Mouse (Mus musculus) CH12.LX (cell line): ENCODE data around the gene Phf21a. TPM values are rescaled to one million over a fixed set of nuclear protein-coding genes. Genes with fewer than 3 reads are reported as not detected.
A peak's percentile ranks its signal among the peaks of the same experiment; 100 is the strongest.

Source experiments
- DNase-seq: peaks from one replicate; pipeline ENCODE4 v3.0.0-alpha.2; 2013; ENCODE audit errors: extremely low read depth
- H3K27ac ChIP-seq: 2 replicates; pipeline ENCODE4 v1.5.1; 2012; ENCODE audit warnings: low read depth, mild to moderate bottlenecking, control low read depth, moderate library complexity; ENCODE audit not compliant: insufficient read depth
- H3K27me3 ChIP-seq: replicated peaks from 2 replicates; pipeline ENCODE3; 2012; ENCODE audit warnings: inconsistent platforms
- H3K36me3 ChIP-seq, 2 experiments: replicated peaks in 1 of 2; 2 replicates each; pipeline versions ENCODE3 to v1.6.1; 2012; ENCODE audit warnings: inconsistent platforms in 1 of 2, low read length in 1 of 2, mild to moderate bottlenecking in 1 of 2, mixed read lengths in 1 of 2, moderate library complexity in 1 of 2; ENCODE audit not compliant: control insufficient read depth in 1 of 2, insufficient read depth in 1 of 2
- H3K4me1 ChIP-seq, 2 experiments: 2 replicates each; pipeline ENCODE4 v1.6.1; 2012; ENCODE audit warnings: inconsistent platforms in 1 of 2, moderate library complexity in 1 of 2; ENCODE audit not compliant: insufficient read depth in 2 of 2, control insufficient read depth in 1 of 2
- H3K4me2 ChIP-seq: 2 replicates; pipeline ENCODE4 v1.6.1; 2012; ENCODE audit warnings: low read depth, mild to moderate bottlenecking, control low read depth; ENCODE audit not compliant: poor library complexity, insufficient read depth, severe bottlenecking
- H3K4me3 ChIP-seq, 3 experiments: fragments of 150-350 bp in 1 of 3; sonication (generic) in 1 of 3; replicated peaks in 1 of 3; 2 replicates each; pipeline versions ENCODE3 to v1.5.1; 2011 to 2012; ENCODE audit warnings: low read depth in 2 of 3, low read length in 2 of 3, mild to moderate bottlenecking in 2 of 3, moderate library complexity in 2 of 3, control low read depth in 1 of 3, improper control_type of control experiment in 1 of 3, inconsistent platforms in 1 of 3, mixed read lengths in 1 of 3; ENCODE audit not compliant: poor library complexity in 1 of 3
- H3K79me2 ChIP-seq: replicated peaks from 2 replicates; pipeline ENCODE4 v1.6.1; 2012; ENCODE audit warnings: mild to moderate bottlenecking, moderate library complexity; ENCODE audit not compliant: control insufficient read depth, poor library complexity, insufficient read depth, severe bottlenecking; ENCODE audit errors: extremely low read depth
- H3K9ac ChIP-seq: 2 replicates; pipeline ENCODE4 v1.6.1; 2012; ENCODE audit warnings: low read depth, mild to moderate bottlenecking, control low read depth, moderate library complexity; ENCODE audit not compliant: insufficient read depth
- H3K9me3 ChIP-seq: replicated peaks from 2 replicates; pipeline ENCODE3; 2012; ENCODE audit warnings: low read length, inconsistent platforms, mixed read lengths
- CHD2 ChIP-seq: IDR thresholded peaks from 2 replicates; pipeline ENCODE4 v1.6.1; 2011; ENCODE audit warnings: low read length, improper control_type of control experiment
- CTCF ChIP-seq, 2 experiments: IDR thresholded peaks in 1 of 2; conservative IDR thresholded peaks in 1 of 2; 2 replicates each; pipeline ENCODE4 v1.5.1; 2011 to 2012; ENCODE audit warnings: low read depth in 2 of 2, low read length in 2 of 2, improper control_type of control experiment in 1 of 2, inconsistent platforms in 1 of 2, mild to moderate bottlenecking in 1 of 2, moderate library complexity in 1 of 2
- E2F4 ChIP-seq: IDR thresholded peaks from 2 replicates; pipeline ENCODE4 v1.6.1; 2011; ENCODE audit warnings: low read depth, low read length, improper control_type of control experiment; ENCODE audit not compliant: insufficient replicate concordance
- ELF1 ChIP-seq: IDR thresholded peaks from 2 replicates; pipeline ENCODE4 v1.6.1; 2014; ENCODE audit warnings: low read depth, mild to moderate bottlenecking, inconsistent platforms, low read length, improper control_type of control experiment
- EP300 ChIP-seq: IDR thresholded peaks from 2 replicates; pipeline ENCODE4 v1.6.1; 2011; ENCODE audit warnings: low read length, improper control_type of control experiment
- ETS1 ChIP-seq: conservative IDR thresholded peaks from 2 replicates; pipeline ENCODE4 v1.6.1; 2012; ENCODE audit warnings: low read depth, mild to moderate bottlenecking, inconsistent platforms, low read length, improper control_type of control experiment, moderate library complexity
- GABPA ChIP-seq: IDR thresholded peaks from 2 replicates; pipeline ENCODE4 v1.6.1; 2012; ENCODE audit warnings: low read depth, low read length, improper control_type of control experiment, inconsistent platforms; ENCODE audit not compliant: insufficient replicate concordance
- KAT2A ChIP-seq: IDR thresholded peaks from 2 replicates; pipeline ENCODE4 v1.6.1; 2012; ENCODE audit warnings: low read length, improper control_type of control experiment, inconsistent platforms; ENCODE audit not compliant: insufficient replicate concordance
- MAFK ChIP-seq: IDR thresholded peaks from 2 replicates; pipeline ENCODE4 v1.6.1; 2011; ENCODE audit warnings: low read length, improper control_type of control experiment; ENCODE audit not compliant: insufficient replicate concordance
- MAZ ChIP-seq: IDR thresholded peaks from 2 replicates; pipeline ENCODE4 v1.6.1; 2012; ENCODE audit warnings: low read depth, mild to moderate bottlenecking, inconsistent platforms, low read length, improper control_type of control experiment, moderate library complexity
- MEF2A ChIP-seq: IDR thresholded peaks from 2 replicates; pipeline ENCODE4 v1.6.1; 2014; ENCODE audit warnings: low read depth, mild to moderate bottlenecking, inconsistent platforms, low read length, improper control_type of control experiment, borderline replicate concordance
- MXI1 ChIP-seq: IDR thresholded peaks from 2 replicates; pipeline ENCODE4 v1.6.1; 2011; ENCODE audit warnings: mild to moderate bottlenecking, low read depth, low read length, improper control_type of control experiment
- MYC ChIP-seq: IDR thresholded peaks from 2 replicates; pipeline ENCODE4 v1.6.1; 2011; ENCODE audit warnings: low read depth, mild to moderate bottlenecking, improper control_type of control experiment, low read length
- NELFE ChIP-seq: IDR thresholded peaks from 2 replicates; pipeline ENCODE4 v1.6.1; 2011; ENCODE audit warnings: low read depth, low read length, improper control_type of control experiment
- PAX5 ChIP-seq: IDR thresholded peaks from 2 replicates; pipeline ENCODE4 v1.6.1; 2012; ENCODE audit warnings: low read length, inconsistent platforms, mixed read lengths
- POLR2A ChIP-seq: IDR thresholded peaks from 2 replicates; pipeline ENCODE4 v1.6.1; 2011; ENCODE audit warnings: low read depth, mild to moderate bottlenecking, improper control_type of control experiment, low read length
- RAD21 ChIP-seq: IDR thresholded peaks from 2 replicates; pipeline ENCODE4 v1.6.1; 2011; ENCODE audit warnings: low read depth, mild to moderate bottlenecking, low read length, improper control_type of control experiment, moderate library complexity
- SMC3 ChIP-seq: IDR thresholded peaks from 2 replicates; pipeline ENCODE4 v1.6.1; 2011; ENCODE audit warnings: low read depth, low read length, improper control_type of control experiment
- USF2 ChIP-seq: conservative IDR thresholded peaks from 2 replicates; pipeline ENCODE4 v1.6.1; 2011; ENCODE audit warnings: low read depth, low read length, improper control_type of control experiment
- dilution Hi-C: fragments of 300-500 bp; cut with MboI; formaldehyde crosslinking; loops from 2 replicates; pipeline ENCODE4 v1.14.3; 2020; ENCODE audit warnings: low sequenced_read_pairs; ENCODE audit not compliant: extremely low pct_unique_long_range_greater_than_20kb, extremely low pct_ligation_motif_present
- in situ Hi-C: fragments of 300-500 bp; cut with MboI; formaldehyde crosslinking; loops from 3 replicates; pipeline ENCODE4 v1.14.3; 2019; ENCODE audit warnings: low sequenced_read_pairs, low pct_ligation_motif_present, low pct_unique_long_range_greater_than_20kb, mixed read lengths
- polyA plus RNA-seq: library from polyadenylated mRNA; unstranded; fragments of >175 nt; gene quantifications from 2 replicates; pipeline ENCODE4 v1.2.1, GENCODE M21; 2012; ENCODE audit warnings: low read depth; ENCODE audit not compliant: insufficient read length
- total RNA-seq, 2 experiments: library from RNA; depleted of rRNA; stranded (reverse); fragments of 300-350 nt in 1 of 2; fragments of >200 nt in 1 of 2; gene quantifications; 2 replicates each; pipeline ENCODE4 v1.2.3; 2012 to 2014

The Phf21a gene
- total and polyA plus RNA-seq, 3 experiments, result 10.2 to 24.5 (median 12.0) TPM

GRCm38 (mm10) chr2:92328206-92328605 is 235.3 kb downstream of the Phf21a start:
- no peaks in the 10 kb centered on the region for H3K79me2 ChIP-seq
- H3K4me2 ChIP-seq, result no peak overlapping the region
- in situ Hi-C loops, result no loop called here
- no peak overlapping the region for H3K9ac ChIP-seq
- H3K4me1 ChIP-seq, result peaks cover 0 to 8% of the 10 kb centered on the region in 2 experiments; a peak in 1 of 4 replicates
- H3K9me3 ChIP-seq, result no peaks in the 10 kb centered on the region
- no peak overlapping the region for H3K4me3 ChIP-seq
- DNase-seq, result no peak
- peaks cover 47 to 86% of the 10 kb centered on the region in 2 experiments for H3K36me3 ChIP-seq
- no peaks in the 10 kb centered on the region for H3K27me3 ChIP-seq
- TF ChIP-seq GABPA (no peak), CHD2 (no peak), POLR2A (no peak), CTCF (conservative IDR thresholded peaks at IDR 0.05 in 1 of 2, IDR thresholded peaks at IDR 0.05 in 1 of 2; ENCODE audit: low read depth in 2 of 2, low read length in 2 of 2) (no peak), NELFE (no peak), MXI1 (no peak), KAT2A (no peak), PAX5 (no peak), RAD21 (no peak), MYC (no peak), MAZ (no peak), MEF2A (no peak), ELF1 (no peak), E2F4 (no peak), SMC3 (no peak), USF2 (no peak), EP300 (no peak), ETS1 (no peak)
- TF ChIP-seq, all 38 proteins: peak for 0
- no peak overlapping the region for H3K27ac ChIP-seq
- dilution Hi-C loops, result no loop called here

GRCm38 (mm10) chr2:92330840-92331239 is 237.9 kb downstream of the Phf21a start:
- dilution Hi-C loops (no loop called here), in situ Hi-C loops (no loop called here)
- Histone ChIP-seq H3K4me3 (no peak overlapping the region), H3K36me3 (peaks cover 56 to 87% of the 10 kb centered on the region in 2 experiments), H3K4me1 (peaks cover 0 to 8% of the 10 kb centered on the region in 2 experiments; a peak in 1 of 4 replicates), H3K27ac (no peak overlapping the region), H3K79me2 (no peaks in the 10 kb centered on the region), H3K9me3 (no peaks in the 10 kb centered on the region), H3K9ac (no peak overlapping the region), H3K27me3 (no peaks in the 10 kb centered on the region), H3K4me2 (no peak overlapping the region)
- peak; percentile 38 for DNase-seq
- TF ChIP-seq SMC3, result peak; percentile 61
- TF ChIP-seq RAD21, result peak; percentile 38
- TF ChIP-seq EP300, result no peak
- TF ChIP-seq MAFK, result no peak
- peak; percentile 37 to 74; a peak in 3 of 4 replicates for TF ChIP-seq CTCF (conservative IDR thresholded peaks at IDR 0.05 in 1 of 2, IDR thresholded peaks at IDR 0.05 in 1 of 2; ENCODE audit: low read depth in 2 of 2, low read length in 2 of 2)
